Mouse (Mus musculus) heart, adult 8-10 months (tissue): ENCODE measurements around the gene Arhgef2. TPM values are rescaled to one million over a fixed set of nuclear protein-coding genes. Genes with fewer than 3 reads are reported as not detected.
A peak's percentile ranks its signal among the peaks of the same experiment; 100 is the strongest.

ENCODE experiments used
- DNase-seq: peaks from one replicate; pipeline ENCODE4 v3.0.0; 2022; ENCODE audit warnings: low spot score
- total RNA-seq, 4 experiments: library from RNA; stranded (reverse); gene quantifications; 2 replicates each; pipeline ENCODE4 v1.2.4; 2022

Arhgef2 gene
- total RNA-seq, 4 experiments from 2014 or later: 38.8 to 45.9 (median 41.4) TPM

DNA sequence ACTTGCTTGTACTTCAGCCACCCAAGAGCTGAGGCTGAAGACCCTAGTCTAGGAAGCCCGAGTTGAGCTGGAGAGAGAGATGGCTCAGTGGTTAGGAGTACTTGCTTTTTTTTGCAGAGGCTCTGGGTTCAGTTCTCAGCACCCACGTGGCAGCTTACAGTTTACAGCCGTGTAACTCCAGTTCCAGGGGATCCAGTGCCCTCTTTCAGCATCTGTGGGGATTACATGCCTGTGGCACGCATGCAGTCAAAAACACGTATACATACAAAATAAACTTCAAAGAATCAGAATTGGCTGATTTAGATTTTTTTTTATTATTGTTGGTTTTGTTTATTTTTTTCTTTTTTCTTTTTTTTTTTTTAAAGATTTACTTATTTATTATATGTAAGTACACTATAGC, 31.4 kb downstream of the Arhgef2 start:
- no peak for DNase-seq

DNA sequence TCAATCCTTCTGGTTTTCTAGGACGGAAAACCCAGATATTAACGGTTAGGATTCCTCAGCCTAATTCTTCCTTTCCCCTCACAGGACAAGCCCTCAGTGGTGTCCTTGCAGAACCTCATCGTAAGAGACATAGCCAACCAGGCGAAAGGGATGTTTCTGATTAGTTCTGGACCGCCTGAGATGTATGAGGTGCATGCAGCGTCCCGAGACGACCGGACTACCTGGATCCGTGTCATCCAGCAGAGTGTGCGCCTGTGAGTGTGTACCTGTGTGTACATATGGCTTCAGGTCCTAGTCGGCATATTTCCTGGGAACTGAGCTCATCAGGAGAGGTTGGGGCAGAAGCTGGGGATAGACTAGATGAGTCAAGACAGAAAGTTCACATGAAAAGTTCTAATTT, 33.5 kb downstream of the Arhgef2 start:
- DNase-seq: no peak

DNA sequence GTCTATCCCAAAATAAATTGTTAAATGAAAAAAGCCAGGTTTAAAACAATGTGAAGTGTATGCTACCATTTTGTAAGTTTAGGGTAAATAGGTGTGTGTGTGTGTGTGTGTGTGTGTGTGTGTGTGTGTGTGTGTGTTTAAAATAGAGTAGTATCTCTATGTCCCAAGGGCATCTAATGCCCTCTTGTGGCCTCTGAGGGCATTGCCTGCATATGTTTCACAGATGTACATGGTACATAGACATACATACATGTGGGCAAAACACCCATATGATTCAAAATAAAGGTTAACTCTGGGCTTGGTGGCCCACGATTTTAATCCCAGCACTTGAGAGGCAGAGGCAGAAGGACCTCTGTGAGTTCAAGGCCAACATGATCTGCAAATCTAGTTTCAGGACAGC, 34.9 kb downstream of the Arhgef2 start:
- DNase-seq: peak; percentile 62

DNA sequence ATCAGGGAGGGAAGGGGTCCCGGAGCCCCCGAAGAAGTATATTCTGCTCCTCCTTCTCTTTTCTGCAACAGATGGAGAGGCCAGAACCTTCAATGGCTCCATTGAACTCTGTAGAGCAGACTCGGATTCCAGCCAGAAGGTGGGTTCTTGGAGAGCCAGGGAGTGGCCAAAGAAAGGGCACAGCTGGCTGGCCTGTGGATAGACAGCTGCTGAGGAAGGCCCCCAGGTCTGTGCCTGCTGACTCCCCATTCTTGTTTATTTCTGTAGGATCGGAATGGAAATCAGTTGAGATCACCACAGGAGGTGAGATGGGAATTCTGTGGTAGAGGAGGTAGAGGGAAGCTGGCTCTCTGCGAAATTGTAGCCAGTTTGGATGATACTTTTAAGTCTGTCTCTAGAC, 37.3 kb downstream of the Arhgef2 start:
- DNase-seq: no peak

DNA sequence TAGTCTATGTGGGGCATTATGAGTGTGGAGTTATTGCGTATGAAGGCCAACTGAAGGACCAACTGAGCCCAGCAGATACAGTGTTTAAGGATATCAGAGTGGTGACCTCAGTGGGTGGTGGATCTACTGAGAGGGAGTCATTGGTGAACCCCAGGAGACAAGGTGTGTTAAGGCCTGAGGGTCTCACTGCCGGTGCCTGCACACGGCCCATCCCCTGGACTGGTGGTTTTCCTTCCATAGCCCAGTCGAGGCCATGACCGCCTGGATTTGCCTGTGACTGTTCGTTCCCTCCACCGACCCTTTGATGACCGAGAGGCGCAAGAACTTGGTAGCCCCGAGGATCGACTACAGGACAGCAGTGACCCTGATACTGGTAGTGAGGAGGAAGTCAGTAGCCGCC, 40.2 kb downstream of the Arhgef2 start:
- no peak for DNase-seq

DNA sequence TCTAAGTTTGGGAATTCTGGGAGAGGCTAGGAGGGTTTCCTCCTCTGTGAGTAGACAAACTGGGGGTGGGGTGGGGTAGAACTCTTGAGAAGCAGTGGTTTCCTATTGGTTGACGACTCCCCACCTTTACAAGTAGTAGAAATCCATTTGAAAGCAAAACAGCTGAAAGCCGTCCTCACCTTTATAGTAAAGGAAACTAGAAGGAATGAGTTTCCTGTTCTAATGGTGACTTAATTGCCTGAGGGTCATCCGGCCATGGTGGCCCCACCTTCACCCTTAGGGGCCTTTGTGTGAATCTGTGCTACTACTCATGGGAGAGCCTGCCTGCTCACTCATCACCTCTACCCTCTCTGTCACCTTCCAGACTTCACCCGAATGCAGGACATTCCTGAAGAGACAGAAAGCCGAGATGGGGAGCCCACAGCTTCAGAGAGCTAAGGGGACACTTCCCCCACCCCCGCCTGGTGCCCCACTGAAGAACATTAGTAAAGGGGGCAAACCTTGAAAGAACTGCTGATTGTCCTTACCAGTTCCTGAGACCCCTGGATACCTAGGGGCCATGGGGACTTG, 40.7 kb downstream of the Arhgef2 start:
- no peak for DNase-seq

DNA sequence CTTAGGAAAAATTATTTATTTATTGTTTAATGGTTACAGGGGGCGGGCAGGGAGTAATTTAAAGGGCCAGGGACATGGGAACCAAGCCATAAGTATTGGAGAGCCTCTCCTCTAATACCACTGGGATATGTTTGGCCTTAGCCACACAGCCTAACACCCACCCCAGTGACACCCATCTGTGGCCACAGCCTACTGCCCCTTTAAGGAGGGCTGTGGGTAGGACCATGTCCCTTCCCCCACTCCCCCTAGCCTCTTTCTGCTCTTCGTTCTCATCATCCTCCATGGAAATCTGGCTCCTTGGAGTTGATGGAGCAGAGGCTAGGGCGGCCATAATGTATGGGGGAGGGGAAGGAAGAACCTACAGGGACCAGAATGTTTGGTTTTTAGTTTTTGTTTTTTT, 41.3 kb downstream of the Arhgef2 start:
- DNase-seq: no peak

DNA sequence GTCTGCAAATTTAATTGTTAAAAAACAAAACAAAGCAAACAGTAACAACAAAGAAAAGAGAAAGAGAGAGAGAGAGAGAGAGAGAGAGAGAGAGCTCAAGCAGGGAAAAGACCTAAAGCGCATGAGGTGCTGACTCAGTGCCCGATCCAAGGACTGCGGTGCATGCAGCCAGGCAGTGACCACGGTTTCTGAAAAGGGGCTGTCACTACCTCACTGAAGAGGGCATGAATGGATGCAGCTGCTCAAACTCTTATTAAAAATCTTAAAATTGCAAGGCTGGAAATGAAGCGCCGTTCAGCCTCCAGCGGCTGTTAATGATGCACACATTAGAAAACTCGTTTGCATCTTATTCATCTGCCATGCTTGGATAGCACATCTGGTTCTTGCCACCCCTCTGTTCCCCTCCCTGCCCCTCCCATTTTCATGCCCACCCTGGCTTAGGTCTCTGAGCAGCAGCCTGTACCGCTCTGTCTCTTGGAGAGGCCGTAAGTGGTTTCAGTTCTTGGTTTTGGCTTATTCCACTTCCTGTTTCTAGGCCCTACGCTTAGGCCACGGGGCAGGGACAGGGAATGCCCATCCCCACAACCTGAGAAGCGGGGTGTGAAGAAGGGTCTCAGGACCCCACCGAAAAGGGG, 42.1 kb downstream of the Arhgef2 start:
- no peak for DNase-seq

DNA sequence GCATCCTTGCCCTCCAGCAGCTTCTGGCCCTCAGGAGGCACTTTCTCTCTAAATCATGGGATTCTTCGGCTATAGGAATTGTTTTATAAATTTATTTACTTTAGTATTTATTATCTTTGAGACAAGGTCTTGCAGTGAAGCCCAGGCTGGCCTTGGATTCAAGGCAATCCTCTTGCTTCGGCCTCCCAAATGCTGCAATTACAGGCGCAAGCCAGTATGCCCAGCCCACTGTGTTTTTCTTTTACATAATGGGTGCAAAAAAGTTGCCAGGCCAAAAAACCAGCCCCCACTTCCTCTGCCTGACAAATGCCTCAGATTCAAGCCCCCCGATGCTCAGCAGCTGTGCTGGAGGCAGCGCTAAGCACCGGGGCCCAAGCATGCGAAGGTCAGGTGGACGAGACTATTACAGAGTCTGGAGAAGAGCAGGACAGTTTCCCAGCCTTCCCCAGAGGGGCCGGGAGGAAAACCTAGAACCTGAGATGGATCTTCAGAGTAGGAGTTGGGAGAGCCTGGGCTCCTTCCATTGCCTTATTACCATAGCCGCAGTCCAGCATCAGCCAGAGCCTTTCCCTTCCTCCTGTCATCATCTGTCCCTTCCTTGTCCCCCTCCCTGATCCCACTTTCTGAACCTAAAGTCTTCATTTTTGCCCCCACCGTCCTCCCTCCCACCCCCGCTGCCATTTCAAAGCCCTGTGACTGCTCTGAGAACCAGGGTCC, 42.8 kb downstream of the Arhgef2 start:
- no peak for DNase-seq

DNA sequence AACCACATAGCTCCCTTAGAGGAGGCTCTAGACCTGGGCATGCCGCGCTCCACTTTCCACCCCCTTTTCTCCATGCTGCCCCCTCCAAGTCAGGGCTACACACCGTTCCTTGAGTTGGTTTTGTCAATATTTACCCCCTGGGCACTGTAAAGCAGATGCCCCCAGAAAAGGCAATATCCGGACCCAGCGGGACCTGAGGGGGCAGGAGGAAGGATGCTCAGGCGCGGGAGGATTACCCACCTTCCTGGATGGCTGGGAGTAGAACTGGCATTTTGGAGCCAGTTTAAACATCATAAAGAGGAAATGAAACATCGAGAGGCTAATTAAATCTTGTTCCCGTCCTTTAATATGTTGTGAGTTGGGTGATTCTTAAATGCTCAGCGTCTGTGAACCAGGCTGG, 43.4 kb downstream of the Arhgef2 start:
- no peak for DNase-seq

DNA sequence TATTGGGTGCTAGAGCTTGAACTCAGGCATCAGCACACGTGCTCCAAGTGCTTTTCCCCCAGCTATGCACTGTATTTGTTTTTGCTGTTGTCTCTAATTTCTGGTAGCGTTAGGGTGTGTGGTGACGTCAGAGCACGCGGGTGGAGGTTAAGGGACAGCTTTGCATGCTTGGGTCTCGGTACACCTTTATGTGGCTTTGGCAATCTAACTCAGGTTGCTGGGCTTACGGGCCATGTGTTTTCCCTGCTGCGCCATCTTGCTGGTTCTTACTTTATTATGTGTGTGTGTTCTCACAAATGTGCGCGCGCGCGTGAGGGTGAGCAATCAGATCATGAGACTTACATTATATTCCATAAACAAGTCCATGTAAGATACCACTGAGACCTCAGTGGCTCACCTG, 44.2 kb downstream of the Arhgef2 start:
- no peak for DNase-seq

DNA sequence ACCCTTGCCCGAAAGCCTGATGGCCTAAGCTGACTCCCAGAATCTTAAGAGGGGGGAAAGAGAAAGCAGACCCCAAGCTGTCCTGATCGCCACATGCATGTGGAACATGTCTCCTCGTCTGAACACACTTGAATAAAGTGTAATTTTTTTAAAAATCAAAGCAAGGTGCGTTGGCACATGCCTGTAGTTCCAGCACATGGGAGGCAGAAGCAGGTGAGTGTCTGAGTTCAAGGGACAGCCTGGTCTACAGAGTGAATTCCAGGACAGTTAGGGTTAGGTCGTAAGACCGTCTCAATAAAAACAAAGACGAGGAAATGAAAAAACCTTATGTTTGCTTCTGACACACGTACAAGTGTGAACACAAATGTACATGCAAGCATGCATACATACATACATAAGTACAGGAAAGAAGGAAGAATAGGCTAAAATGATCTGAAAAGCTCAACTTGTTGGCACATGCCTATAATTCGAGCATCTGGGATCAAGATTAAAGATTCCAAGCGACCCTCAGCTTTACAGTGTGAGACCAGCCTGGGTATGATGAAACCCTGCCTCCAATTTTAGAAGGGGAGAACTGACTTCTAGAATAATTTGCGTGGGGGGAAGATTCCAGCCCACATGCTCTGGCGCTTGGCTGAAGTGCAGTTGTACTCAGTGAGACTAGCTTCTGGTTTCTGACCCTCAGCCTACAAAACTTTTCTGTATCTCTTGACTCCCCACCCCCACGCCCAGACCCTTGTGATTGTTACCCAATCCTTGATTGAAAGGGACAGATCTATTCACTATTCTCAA, 45.1 kb downstream of the Arhgef2 start:
- DNase-seq: no peak

DNA sequence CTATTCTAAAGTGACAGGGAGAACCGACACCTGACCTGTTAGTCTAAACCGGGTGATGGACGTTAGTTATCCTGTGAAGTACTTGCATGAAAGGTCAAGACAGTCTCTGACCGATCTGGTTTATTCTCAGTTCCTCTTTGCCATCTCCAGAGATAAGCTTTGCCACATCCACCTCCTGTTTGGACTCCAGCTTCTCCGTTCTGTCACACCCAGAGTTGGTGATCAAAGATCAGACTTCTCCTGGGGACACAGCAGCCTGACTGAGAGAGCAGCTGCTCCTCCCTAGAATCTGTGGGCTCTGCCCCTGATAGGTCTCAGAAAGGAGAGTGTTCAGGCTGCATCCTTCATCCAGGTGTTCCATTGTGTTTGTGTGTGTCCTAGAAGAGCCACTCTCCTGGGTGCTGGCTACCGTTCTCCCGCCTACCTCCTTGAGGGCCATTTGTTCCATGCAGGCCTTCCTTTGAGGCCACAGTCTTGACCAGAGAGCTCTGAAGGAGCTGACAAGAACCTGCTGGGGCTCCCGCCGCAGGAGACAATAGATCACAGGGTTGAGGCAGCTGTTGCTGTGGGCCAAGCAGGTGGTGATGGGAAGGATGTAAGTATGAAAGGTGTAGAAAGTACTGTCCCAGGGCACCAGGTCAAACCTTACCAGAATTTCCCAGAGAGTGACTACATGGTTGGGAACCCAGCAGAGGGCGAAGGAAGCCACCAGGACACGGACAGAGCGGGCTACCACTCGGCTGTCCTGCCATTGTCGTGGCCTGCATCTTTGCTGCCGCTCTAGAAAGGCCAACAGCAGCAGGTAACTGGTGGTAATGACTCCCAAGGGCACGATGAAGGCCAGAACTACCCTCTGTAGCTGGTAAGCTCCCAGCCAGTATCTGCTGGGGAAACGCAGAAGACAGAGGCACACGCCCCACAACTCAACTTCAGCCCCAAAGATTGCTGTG, 46.2 kb downstream of the Arhgef2 start:
- DNase-seq: no peak

DNA sequence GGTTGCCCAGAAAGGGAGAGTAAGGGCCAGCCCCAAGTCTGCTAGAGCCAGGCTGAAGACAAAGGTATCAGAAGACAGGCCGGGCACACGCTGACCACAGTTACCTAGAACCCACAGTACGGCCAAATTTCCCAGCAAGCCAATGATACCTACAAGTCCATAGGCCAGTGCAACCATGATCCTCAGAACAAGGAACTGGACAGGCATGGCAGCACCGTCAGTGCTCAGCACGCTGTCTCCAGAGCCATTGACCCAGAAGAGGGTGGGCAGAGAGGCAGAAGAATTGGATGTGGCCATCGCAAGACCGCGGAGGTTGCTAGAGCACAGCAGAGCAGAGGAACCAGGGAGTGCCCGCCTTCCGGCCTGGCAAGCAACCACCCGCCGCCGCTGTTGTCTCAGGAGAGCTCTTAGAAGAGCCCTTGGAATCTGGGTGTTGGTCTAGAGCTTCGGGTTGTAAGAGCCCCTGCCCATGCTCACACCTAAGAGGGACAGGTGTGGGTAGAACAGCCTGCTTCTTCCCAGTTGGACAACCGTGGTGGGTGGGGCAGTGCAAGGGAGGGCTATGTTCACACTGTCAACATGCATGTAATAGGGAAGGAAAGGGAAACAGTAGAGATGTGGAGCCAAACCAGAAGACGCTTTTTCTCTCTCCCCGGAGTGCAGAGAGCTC, 47.2 kb downstream of the Arhgef2 start, which contains the start of gene Rxfp4:
Gene Rxfp4 (minus strand): TSS at position 297 of the 670 bp plus-strand sequence.
- no peak for DNase-seq

DNA sequence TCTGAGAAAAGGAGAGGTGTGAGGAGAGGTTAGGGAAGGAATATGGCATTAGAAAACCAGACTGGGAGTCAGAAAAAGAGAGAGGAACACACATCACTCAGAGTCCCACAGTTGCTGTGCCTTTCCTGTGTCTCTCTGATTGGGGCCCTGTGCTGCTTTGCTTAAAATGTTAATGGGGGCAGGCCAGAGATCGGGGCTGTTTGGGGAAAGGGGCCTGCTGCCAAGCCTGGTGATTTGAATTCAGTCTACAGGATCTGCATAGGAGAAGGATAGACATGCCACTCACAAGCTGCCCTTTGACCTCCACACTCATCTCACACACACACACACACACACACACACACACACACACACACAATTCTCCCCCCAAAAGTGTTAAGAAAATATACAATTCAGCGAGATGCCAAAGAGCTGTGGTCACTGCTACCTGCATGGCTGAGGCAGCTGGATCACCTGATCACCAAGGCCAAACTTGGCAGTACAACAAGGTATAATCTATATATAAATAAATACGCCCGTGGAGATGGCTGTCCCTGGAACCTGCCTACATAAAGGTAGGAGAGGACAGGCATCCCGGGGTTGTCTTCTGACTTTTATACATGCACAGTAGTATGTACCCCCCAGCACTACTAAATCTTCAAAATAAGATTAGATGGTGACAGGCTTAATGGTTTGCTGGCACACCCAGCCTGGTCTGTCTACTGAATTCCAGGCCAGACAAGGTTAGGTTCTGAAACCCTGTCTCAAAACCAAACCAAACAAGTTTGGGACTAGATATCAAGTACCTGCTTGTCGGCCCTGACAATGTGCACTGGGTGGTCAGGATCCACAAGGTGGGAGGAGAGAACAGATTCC, 48.0 kb downstream of the Arhgef2 start:
- no peak for DNase-seq

DNA sequence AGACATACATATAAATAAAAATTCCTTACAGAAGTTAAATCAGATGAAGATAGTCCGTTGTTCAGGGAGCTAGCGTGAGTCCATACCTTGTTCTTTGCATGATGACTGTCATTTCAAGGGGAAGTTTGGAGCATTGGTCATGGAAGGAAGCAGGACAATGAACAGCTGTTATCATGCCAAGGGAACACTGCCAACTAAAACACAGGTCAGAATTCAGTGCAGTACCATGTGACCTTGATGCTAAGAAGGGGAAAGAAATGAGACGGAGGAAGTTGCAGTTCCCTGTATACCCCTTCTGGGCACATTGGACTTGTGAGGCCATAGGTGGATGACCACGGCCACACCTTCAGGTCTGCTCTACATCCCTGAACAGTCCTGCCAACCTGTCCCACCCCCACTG, 48.9 kb downstream of the Arhgef2 start:
- DNase-seq: peak; percentile 57

DNA sequence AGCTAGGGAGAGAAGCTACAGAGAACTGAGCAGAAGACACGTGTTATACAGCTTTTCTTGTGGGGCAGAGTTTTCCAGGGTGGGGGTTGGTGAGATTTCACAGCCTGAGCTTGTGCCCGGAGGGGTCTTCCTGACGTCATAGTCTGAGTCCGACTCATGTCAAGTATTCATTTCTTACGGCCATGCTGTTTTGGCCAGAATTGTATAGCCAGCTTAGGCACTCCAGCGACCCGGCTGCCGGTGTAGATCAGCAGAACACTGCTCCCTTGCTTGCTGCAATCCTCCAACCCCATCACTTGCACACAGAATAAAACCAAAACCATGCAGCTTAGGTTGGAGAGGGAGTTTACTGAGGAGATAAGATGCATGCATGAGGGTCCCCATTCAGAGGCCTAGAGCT, 49.9 kb downstream of the Arhgef2 start:
- no peak for DNase-seq

DNA sequence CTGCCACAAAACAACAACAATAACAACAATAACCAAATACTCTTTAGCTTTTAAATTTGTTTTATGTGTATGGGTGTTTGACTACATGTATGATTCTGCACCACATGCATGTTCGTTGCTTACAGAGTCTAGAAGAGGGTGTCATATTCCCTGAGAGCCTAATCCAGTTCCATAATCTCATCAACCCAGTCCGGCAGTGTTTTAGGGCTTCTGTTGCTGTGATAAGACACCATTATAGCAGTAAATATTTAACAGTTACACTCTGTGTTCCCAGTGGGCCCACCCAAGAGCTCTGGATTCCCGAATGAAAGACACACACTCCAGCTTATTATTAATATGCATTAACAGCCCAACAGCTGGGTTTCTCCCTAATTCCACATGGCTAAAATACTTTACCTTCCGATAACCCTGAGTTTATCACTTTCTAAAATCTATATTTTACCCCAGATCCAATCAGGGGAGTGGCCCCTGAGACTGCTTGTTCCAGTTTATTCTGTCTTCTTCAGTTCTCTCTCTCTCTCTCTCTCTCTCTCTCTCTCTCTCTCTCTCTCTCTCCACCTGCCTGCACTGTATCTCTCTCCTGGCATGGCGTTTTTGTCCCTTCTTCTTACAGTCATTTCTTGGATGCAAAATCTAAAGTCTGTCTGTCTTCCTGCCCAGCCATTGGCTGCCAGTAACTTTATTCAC, 52.8 kb downstream of the Arhgef2 start:
- DNase-seq: no peak

DNA sequence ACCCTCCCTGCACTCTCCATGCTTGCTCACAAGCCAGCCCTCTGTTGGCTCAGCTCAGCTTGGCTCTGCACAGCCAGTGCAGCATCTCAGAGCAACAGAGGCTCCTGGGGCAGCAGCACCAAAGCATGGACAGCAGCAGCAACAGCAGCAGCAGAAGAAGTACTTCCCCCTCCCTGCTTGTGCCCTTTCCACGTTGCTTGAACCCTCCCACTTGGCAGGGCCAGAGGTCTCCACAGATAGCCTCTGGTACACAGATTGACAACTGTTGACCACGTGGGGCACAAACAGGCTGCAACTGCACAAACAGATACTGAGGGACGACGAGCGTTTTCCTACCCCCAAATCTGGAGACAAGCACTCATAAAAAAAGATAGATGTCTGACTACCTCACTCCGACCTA, 54.0 kb downstream of the Arhgef2 start:
- no peak for DNase-seq
